Mouse (Mus musculus): ENCODE results near the gene Vmn2r50.
"Not testable (repeated sequence)": the region's sequence is repeated elsewhere in the genome, so short reads cannot be mapped to it uniquely, and the experiment has no call there.

The Vmn2r50 gene

DNA sequence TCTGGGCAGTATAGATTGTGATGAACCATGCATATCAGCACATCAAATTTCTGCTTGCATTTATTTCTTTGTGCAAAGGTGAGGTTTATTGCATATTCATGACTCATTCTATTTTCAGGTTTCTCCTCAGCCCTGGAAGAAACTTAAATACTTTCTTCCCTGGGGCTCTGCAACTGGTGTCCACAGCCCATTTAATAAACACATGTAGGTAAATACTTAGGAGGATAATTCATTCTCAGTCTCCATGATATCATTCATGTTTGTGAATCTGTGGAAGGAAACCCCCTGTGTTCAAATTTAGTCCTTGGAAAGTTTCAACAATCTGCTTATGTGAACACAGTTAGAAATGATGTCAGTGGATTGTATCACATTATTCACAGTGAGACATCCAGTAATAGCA lies at the start of gene Vmn2r50:
Gene Vmn2r50, minus strand, starts transcription at position 101 of the 400 bp plus-strand sequence.
- not testable (repeated sequence) for H3K4me3 ChIP-seq (replicated peaks; ENCODE audit: low read length); H3K27me3 ChIP-seq (ENCODE audit: insufficient read depth, low read length); H3K4me1 ChIP-seq (replicated peaks; ENCODE audit: low read depth, low read length); H3K36me3 ChIP-seq (ENCODE audit: insufficient read depth, low read length); H3K9me3 ChIP-seq (ENCODE audit: low read length)

DNA sequence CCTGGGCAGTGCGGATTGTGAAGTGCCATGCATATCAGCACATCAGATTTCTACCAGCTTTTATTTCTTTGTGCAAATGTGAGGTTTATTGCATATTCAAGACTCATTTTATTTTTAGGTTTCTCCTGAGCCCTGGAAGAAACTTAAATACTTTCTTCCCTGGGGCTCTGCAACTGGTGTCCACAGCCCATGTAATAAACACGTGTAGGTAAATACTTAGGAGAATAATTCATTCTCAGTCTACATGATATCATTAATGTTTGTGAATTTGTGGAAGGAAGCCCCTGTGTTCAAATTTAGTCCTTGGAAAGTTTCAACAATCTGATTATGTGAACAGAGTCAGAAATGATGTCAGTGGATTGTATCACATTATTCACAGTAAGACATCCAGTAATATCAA lies 60.9 kb downstream of the Vmn2r50 start, which contains the start of gene Vmn2r49:
Gene Vmn2r49, minus strand, starts transcription at position 101 of the 400 bp plus-strand sequence.
- H3K27me3 ChIP-seq (ENCODE audit: insufficient read depth, low read length); H3K4me1 ChIP-seq (replicated peaks; ENCODE audit: low read depth, low read length); H3K36me3 ChIP-seq (ENCODE audit: insufficient read depth, low read length); H3K9me3 ChIP-seq (ENCODE audit: low read length); H3K4me3 ChIP-seq (replicated peaks; ENCODE audit: low read length): not testable (repeated sequence)

All from E14TG2a.4 (cell line).